Mouse (Mus musculus): ENCODE results near the gene Pcdh7.
"Not testable (repeated sequence)": the region's sequence is repeated elsewhere in the genome, so short reads cannot be mapped to it uniquely, and the experiment has no call there.

Gene Pcdh7

DNA sequence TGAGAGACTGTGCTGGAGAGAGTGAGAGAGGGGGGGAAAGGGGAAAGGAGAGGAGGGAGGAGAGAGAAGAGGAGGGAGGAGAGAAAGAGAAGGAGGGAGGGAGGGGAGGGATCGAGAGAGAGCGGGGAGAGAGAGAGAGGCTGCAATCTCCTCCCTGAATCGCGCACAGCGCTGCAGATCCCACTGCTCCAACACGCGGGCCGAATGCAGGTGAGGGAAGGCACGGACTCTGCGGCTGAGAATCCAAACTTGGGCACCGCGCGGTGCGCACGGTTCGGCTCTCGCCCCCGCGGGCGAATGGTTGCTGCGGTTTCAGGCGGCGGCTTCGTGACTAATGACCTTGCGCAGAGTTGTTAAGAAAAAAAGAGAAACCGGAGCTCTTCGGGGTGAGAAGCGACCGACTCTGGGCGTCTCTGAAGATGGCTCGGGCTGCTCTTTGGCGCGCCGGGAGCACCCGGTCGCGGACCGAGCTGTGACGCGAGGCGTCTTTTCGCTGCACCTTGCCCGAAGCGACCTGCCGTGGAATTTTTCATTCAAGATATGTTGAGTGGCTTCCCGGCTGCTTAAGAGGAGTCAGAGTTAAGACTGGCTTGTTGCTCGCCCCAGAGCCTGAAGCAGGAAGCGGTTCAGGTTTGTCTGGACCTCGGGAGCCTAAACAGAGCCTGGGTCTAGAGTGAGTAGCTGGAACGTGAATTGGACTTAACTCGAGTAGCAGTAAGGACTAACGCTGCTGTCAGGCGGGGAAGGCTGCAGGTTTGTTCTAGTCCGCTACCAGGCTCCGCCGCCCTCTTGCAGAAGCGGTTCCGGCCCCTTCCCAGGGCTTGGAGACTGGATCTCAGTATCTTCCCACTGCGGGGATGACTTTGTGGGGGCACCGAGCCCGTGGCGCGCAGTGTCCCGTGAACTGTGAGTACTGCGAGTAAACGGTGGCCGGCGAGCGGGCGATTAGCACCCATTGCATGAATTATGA is at the start of gene Pcdh7:
TSS of gene Pcdh7 (plus strand) at position 62 of the 970 bp plus-strand sequence.
- DNase-seq (ENCODE audit: low spot score), result no peak

DNA sequence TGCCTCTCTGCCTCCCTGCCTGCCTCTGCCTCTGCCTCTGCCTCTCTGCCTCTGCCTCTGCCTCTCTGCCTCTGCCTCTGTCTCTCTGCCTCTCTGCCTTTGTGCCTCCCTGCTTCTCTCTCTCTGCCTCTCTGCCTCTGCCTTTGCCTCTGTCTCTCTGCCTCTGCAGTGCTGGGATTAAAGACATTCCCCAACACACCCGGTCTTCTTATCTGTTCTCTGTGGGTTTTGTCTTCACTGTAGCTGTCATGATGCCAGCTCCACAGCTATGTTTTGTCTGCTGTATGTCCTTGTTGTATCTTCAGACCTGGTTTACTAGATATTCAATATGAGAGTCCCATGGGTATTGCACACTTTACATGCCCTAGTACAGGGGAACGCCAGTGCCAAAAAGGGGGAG is 40.8 kb upstream of the Pcdh7 start:
- not testable (repeated sequence) for DNase-seq (ENCODE audit: low spot score)

DNA sequence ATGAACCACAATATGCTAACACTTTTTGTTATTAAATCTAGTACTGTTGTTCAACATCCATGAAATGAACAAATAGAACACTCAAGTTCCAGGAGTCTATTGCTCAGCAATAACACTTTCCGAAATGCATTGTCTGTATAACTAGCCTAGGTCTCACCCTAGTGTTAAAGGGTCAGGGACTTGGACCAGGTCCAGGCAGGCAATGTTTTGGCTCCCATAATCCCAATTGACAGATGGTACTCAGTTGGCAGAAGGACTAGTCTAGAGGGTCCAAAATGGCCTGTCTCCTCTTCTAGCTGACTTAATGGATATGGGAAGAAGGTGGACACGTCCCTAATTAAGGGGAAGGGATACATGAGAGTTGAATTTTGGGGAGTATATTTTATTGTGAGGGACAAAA is 9.4 kb upstream of the Pcdh7 start:
- no peak for DNase-seq (ENCODE audit: low spot score)

DNA sequence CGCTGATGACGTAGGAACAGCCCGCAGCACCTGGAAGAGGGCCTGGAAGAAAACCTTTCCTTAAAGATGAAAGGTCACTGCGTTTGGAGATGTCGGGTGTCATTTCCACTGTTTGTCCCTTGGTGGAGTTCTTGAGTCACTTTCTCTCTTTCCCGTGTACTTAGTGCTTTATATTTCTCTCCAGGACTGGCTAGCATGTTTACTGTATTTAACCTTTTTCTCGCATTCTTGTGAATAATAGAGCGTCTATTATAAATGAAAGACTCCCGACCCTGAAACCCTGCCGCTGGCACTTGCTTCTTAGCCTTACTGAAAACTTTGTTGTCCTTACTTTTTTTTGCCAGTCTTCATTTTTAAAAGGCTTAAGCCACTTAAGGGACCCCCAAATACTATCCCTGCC is 3.8 kb upstream of the Pcdh7 start:
- peak; percentile 10 for DNase-seq (ENCODE audit: low spot score)

DNA sequence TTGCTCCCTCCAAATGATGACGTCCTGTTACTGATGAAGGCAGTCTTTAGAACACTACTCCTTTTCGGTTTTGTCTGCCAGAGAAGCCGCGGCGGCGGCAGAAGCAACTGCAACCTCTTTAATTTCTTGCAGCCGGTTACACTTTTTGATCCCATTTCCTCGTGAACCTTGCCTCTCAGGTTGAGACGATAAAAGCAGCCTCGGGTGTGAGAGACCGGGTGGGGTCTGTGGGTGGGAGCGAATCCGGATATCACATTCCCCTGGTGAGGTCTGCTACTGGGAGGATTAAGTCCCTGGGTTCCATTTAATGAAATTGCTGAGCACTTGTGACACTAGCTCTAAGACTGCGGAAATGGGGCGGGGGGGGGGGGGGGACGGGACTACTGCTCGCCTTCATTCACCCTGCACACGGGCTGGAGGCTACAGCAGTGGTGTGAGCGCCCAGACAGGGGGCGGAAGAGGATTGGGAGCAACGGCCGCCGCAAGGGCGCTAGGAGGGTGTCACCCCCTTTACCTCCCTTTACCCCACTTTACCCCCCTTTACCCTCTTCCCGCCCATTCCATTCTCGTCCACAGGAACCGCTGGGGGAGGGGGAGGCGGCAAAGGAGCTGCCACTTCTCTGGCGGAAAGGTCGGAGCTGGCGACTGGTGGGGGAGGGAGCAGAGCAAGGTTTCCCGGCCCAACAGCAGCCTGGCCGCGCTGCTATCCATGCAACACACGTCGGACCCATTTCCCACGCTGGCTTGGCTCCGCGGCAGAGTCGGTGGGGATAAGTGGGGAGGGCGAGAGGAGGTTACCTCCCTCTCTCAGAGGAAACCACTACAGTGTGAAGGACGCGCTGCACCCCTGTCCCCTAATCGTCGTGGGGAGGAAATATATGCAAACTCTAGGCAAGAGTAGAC is 2.9 kb upstream of the Pcdh7 start:
- DNase-seq (ENCODE audit: low spot score), result no peak

- DNase-seq (ENCODE audit: low spot score), result peak; percentile 13
Observed at GRCm38 (mm10) chr5:57715524-57716400, 2.0 kb upstream of the Pcdh7 start.

- DNase-seq (ENCODE audit: low spot score), result peak; percentile 7
Observed at GRCm38 (mm10) chr5:57716421-57717237, 1.1 kb upstream of the Pcdh7 start.

GRCm38 (mm10) chr5:57717238-57717905 is 395 bp upstream of the Pcdh7 start:
- peak; percentile 8 for DNase-seq (ENCODE audit: low spot score)

DNA sequence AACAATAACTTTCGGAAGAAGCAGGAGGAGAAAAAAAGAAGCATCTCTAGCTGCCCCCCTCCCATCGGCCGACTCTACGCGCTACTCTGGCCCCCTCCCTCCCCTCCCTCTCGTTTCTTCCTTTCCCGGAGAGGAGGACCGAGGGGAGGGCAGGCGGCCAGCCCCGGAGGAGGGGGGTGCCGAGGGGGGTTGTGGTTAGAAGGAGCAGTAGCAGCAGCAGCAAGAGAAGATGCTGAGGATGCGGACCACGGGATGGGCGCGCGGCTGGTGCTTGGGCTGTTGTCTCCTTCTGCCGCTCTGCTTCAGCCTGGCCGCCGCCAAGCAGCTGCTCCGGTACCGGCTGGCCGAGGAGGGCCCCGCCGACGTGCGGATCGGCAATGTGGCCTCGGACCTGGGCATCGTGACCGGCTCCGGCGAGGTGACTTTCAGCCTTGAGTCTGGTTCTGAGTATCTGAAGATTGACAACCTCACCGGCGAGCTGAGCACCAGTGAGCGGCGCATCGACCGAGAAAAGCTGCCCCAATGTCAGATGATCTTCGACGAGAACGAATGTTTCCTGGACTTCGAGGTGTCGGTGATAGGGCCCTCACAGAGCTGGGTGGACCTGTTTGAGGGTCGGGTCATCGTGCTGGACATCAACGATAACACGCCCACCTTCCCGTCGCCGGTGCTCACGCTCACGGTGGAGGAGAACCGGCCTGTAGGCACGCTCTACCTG is 1.3 kb downstream of the Pcdh7 start:
- no peak for DNase-seq (ENCODE audit: low spot score)

DNA sequence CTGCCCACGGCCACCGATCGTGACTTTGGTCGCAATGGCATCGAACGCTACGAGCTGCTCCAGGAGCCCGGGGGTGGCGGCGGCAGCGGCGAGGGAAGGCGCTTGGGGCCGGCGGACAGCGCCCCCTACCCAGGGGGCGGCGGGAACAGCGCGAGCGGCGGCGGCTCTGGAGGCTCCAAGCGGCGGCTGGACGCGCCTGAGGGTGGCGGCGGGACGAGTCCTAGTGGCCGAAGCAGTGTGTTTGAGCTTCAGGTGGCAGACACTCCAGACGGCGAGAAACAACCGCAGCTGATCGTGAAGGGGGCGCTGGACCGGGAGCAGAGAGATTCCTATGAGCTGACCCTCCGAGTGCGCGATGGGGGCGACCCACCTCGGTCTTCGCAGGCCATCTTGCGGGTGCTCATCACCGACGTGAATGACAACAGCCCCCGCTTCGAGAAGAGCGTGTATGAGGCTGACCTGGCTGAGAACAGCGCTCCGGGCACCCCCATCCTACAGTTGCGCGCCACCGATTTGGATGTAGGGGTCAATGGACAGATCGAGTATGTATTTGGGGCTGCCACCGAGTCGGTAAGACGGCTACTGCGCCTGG is 1.9 kb downstream of the Pcdh7 start:
- peak; percentile 11 for DNase-seq (ENCODE audit: low spot score)

DNA sequence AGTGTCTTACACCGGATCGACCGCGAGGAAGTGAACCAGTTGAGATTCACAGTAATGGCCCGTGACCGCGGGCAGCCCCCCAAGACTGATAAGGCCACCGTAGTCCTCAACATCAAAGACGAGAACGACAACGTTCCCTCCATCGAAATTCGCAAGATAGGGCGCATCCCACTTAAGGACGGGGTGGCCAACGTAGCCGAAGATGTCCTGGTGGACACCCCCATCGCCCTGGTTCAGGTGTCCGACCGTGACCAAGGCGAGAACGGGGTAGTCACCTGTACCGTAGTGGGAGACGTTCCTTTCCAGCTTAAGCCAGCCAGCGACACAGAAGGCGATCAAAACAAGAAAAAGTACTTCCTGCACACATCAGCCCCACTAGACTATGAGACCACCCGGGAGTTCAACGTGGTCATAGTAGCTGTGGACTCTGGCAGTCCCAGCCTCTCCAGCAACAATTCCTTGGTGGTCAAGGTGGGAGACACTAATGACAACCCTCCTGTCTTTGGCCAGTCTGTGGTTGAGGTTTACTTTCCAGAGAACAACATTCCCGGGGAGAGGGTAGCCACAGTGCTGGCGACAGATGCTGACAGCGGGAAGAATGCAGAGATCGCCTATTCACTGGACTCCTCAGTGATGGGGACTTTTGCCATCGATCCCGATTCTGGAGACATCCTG is 2.6 kb downstream of the Pcdh7 start:
- DNase-seq (ENCODE audit: low spot score), result no peak

DNA sequence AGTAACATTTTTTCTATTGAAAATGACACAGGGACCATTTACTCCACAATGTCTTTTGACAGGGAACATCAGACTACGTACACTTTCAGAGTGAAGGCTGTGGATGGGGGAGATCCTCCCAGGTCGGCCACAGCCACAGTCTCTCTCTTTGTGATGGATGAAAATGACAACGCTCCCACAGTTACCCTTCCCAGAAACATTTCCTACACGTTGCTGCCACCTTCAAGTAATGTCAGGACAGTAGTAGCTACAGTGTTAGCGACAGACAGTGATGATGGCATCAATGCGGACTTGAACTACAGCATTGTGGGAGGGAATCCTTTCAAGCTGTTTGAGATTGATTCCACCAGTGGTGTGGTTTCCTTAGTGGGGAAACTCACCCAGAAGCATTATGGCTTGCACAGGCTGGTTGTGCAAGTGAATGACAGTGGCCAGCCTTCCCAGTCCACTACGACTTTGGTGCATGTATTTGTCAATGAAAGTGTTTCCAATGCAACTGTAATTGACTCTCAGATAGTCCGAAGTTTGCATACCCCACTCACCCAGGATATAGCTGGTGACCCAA is 3.5 kb downstream of the Pcdh7 start:
- no peak for DNase-seq (ENCODE audit: low spot score)

- DNase-seq (ENCODE audit: low spot score), result no peak
Observed at GRCm38 (mm10) chr5:57721927-57722326, 4.2 kb downstream of the Pcdh7 start.

- no peak for DNase-seq (ENCODE audit: low spot score)
Observed at GRCm38 (mm10) chr5:57733451-57733850, 15.7 kb downstream of the Pcdh7 start.

- no peak for DNase-seq (ENCODE audit: low spot score)
Observed at GRCm38 (mm10) chr5:57735723-57736122, 18.0 kb downstream of the Pcdh7 start.

DNA sequence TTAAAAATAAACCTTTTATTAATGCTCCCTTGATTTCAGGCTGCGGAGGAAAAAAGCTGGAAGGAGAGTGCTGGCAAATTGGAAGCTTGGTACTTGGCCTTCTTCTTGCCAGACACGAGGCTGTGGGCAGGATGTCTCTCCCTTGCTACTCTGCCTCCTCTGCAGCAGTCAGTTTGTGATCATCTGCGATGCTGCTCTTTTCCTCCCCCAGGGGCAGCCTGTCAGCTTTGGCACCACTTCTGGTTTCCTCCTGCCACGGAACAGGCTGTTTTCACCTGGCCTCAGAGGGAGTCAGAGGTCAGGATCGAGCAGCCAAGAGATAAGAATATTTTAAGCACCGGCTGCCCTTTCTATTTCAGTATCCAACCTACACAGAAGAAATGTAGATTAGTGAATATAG is 25.2 kb downstream of the Pcdh7 start:
- no peak for DNase-seq (ENCODE audit: low spot score)

DNA sequence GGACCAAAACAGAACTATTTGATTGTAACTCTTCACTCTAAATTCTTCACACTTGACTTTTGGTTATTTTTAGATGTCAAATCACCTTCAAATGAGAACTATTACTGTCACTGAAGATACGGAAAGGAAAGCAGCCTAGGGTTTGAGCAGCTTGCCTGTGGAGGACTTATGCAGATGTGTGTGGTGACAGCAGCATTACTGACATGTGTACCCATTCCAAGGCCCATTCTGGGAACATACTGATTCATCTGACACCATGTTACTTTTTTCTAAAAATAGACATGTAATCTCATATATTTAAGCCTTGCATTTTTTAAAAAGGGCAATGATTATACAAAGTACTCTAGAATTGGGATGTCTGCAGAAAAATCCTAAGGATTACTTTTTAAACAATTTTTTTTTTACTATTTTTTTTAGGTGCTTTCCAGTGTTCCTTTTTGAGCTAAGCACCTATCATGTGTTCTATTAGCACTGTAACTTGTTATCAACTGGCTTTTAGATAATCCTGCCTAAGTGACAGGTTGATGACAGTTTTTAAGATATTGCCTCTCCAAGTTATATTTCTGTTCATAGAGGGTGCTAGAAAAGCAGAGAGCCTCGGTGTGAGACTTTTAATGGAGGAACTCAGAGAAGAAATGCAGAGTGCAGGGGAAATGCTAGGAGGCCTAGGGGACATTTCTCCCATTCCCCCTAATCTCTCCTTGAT is 26.3 kb downstream of the Pcdh7 start:
- DNase-seq (ENCODE audit: low spot score), result no peak

DNA sequence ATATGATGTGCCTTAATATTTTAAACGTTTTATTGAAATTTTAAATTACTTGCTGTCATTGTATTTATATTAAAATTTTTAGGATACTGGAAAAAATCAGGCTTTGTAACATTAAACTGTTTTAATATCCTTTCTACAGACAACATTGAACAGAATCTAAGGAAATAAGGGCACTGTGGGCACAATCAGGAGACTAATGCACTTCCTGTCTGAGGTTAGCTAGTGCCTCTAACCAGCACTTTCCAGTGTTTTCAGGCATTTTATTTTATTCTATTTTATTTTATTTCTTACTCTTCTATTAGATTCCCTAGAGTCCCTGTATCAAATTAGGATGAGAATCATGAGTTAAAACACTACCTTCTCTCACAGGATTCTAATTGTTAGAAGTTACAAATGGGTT is 28.1 kb downstream of the Pcdh7 start:
- no peak for DNase-seq (ENCODE audit: low spot score)
